Mouse (Mus musculus) G1E (cell line): ENCODE results near the gene Kyat1.

Source experiments
- CTCF ChIP-seq: IDR thresholded peaks from 2 replicates; pipeline ENCODE4 v1.5.1; 2012; ENCODE audit warnings: low read depth, low read length, inconsistent platforms, mixed read lengths
- GATA1 ChIP-seq: IDR thresholded peaks from 2 replicates; pipeline ENCODE4 v1.6.1; 2012; ENCODE audit warnings: borderline replicate concordance, low read length, inconsistent platforms, mixed read lengths
- GATA2 ChIP-seq: IDR thresholded peaks from 2 replicates; pipeline ENCODE4 v1.6.1; 2012; ENCODE audit warnings: low read depth, low read length, inconsistent platforms, borderline replicate concordance
- TAL1 ChIP-seq: conservative IDR thresholded peaks from 2 replicates; pipeline ENCODE4 v1.6.1; 2012; ENCODE audit warnings: low read depth, low read length, inconsistent platforms, mixed read lengths

- TF ChIP-seq CTCF (no peak), TAL1 (no peak), GATA2 (no peak), GATA1 (no peak)
Observed at GRCm38 (mm10) chr2:30249182-30249581, 43.5 kb upstream of the Kyat1 start.
